Comparison of ENCODE assay signal across 41 mouse cellular contexts in genomic region chr19:11725915-11726314, GRCm38 (mm10). TPM values are rescaled to one million over a fixed set of nuclear protein-coding genes. Genes with fewer than 3 reads are reported as not detected.
A peak's percentile ranks its signal among the peaks of the same experiment; 100 is the strongest.
DNase-seq lines count a peak whose midpoint lies in the region; ATAC-seq and TF ChIP-seq lines count a peak whose summit lies in the region.
"Had no signal": no experiment of that assay in that cellular context is flagged by ENCODE, and none has a peak within 500 bp of the region (broad histone marks: within the 10 kb centered on the region; RNA-seq: fewer than 3 reads in every experiment).

No protein-coding gene starts in this region.

- no peaks in the 10 kb centered on the region for H3K9me3 ChIP-seq in G1E (replicated peaks)
- H3K9me3 ChIP-seq in liver, embryonic 13.5 days (replicated peaks), result no peaks in the 10 kb centered on the region
- H3K9me3 ChIP-seq: embryonic facial prominence, embryonic 13.5 days; hindbrain, embryonic 12.5 days; intestine, embryonic 15.5 days; lung, embryonic 15.5 days; megakaryocyte, embryonic 14.5 days; midbrain, embryonic 13.5 days had no signal

- H3K9ac ChIP-seq in liver, embryonic 13.5 days, result no peak overlapping the region
- H3K9ac ChIP-seq: embryonic facial prominence, embryonic 13.5 days; hindbrain, embryonic 12.5 days; intestine, embryonic 15.5 days; lung, embryonic 15.5 days; midbrain, embryonic 13.5 days had no signal

- WGBS in liver, embryonic 13.5 days (ENCODE audit: insufficient replicate concordance), result 10% methylated on average over 2 of the region's 2 CpGs

- H3K27me3 ChIP-seq in G1E (ENCODE audit: insufficient read depth, low read length), result no peaks in the 10 kb centered on the region
- no peaks in the 10 kb centered on the region for H3K27me3 ChIP-seq in liver, embryonic 13.5 days
- H3K27me3 ChIP-seq: embryonic facial prominence, embryonic 13.5 days; hindbrain, embryonic 12.5 days; intestine, embryonic 15.5 days; lung, embryonic 15.5 days; megakaryocyte, embryonic 14.5 days; midbrain, embryonic 13.5 days had no signal

- peak; percentile 93 for ATAC-seq in G1E (ENCODE audit: extremely low read depth, insufficient number of reproducible peaks, low FRiP score, poor library complexity, severe bottlenecking)
- ATAC-seq in liver, embryonic 13.5 days (ENCODE audit: low read depth), result peak; percentile 88
- ATAC-seq in megakaryocyte progenitor cell, adult 5-6 weeks (replicated peaks; ENCODE audit: poor library complexity), result peak; percentile 89
- ATAC-seq: activated CD4-positive, CD25-positive, alpha-beta regulatory T cell, adult 4 months; CD4-positive, CD25-positive, alpha-beta regulatory T cell, adult 4 months; forebrain, embryonic 16.5 days; hindbrain, postnatal 0 days; intestine, embryonic 15.5 days; midbrain, embryonic 13.5 days had no signal

- H3K4me3 ChIP-seq in G1E (ENCODE audit: low read depth, low read length), result no peak overlapping the region
- H3K4me3 ChIP-seq in liver, embryonic 13.5 days (replicated peaks), result no peak overlapping the region
- H3K4me3 ChIP-seq: embryonic facial prominence, embryonic 13.5 days; gastrocnemius, adult 2 months; hindbrain, embryonic 12.5 days; intestine, embryonic 15.5 days; lung, embryonic 15.5 days; megakaryocyte, embryonic 14.5 days; midbrain, embryonic 13.5 days had no signal

- peaks cover 57% of the 10 kb centered on the region for H3K4me1 ChIP-seq in G1E (ENCODE audit: insufficient read depth, low read depth, low read length)
- H3K4me1 ChIP-seq in liver, embryonic 13.5 days (replicated peaks), result peaks cover 33% of the 10 kb centered on the region
- H3K4me1 ChIP-seq: embryonic facial prominence, embryonic 13.5 days; hindbrain, embryonic 12.5 days; intestine, embryonic 15.5 days; megakaryocyte, embryonic 14.5 days; midbrain, embryonic 13.5 days had no signal

- intact Hi-C loops in left cerebral cortex, postnatal 14 days (cut with DNase I), result no loop called here

- DNase-seq in G1E (ENCODE audit: low spot score), result no peak
- peak; percentile 58 for DNase-seq in c-Kit-positive CD71-positive TER-119-negative erythroid progenitor cells, embryonic 14.5 days (ENCODE audit: low read depth)
- DNase-seq in liver, embryonic 13.5 days, result peak; percentile 20
- no peak for DNase-seq in embryo, embryonic 10 days (ENCODE audit: low spot score)
- no peak for DNase-seq in left cerebral cortex, postnatal 14 days (ENCODE audit: low spot score in 2 of 2)
- no peak for DNase-seq in spleen, postnatal 4 days (ENCODE audit: low spot score in 2 of 2)
- DNase-seq: adrenal gland, adult 8-10 months; cerebellum, adult 11 months; cerebellum, adult 9-10 months; cerebellum, postnatal 36 days; gastrocnemius, adult 2 months; gastrocnemius, postnatal 36 days; heart, adult 18-20 months; heart, postnatal 36 days; kidney, adult 8-10 months; kidney, postnatal 4 days; lung, postnatal 36 days; right cerebral cortex, postnatal 14 days; thymus, postnatal 4 days had no signal

- peak overlapping the region; percentile 73 for H3K27ac ChIP-seq in liver, embryonic 13.5 days
- H3K27ac ChIP-seq: embryonic facial prominence, embryonic 13.5 days; gastrocnemius, adult 2 months; hindbrain, embryonic 12.5 days; hindbrain, postnatal 0 days; intestine, embryonic 15.5 days; kidney, postnatal 0 days; midbrain, embryonic 13.5 days had no signal

- no peaks in the 10 kb centered on the region for H3K36me3 ChIP-seq in G1E (replicated peaks)
- no peaks in the 10 kb centered on the region for H3K36me3 ChIP-seq in liver, embryonic 13.5 days
- H3K36me3 ChIP-seq: embryonic facial prominence, embryonic 13.5 days; hindbrain, embryonic 12.5 days; intestine, embryonic 15.5 days; lung, embryonic 15.5 days; midbrain, embryonic 13.5 days had no signal

- no peak overlapping the region for H3K4me2 ChIP-seq in liver, embryonic 13.5 days
- H3K4me2 ChIP-seq: embryonic facial prominence, embryonic 13.5 days; heart, embryonic 11.5 days; hindbrain, embryonic 12.5 days; intestine, embryonic 15.5 days; lung, embryonic 15.5 days; midbrain, embryonic 13.5 days had no signal

- no peak for TF ChIP-seq CTCF in G1E (IDR thresholded peaks at IDR 0.05; ENCODE audit: low read depth, low read length)

RNA-seq across cellular contexts. Expression of gene Gif, which starts 21.4 kb away (rescaled TPM):
- total RNA-seq in G1E (2014; fragmentation: Nextera tagmentation), result not detected in 2 replicates
- total RNA-seq in G1E (2017), result 0.06 TPM in 1 of 2 replicates, not detected in the other
- not detected in 2 replicates for polyA plus RNA-seq in G1E (2012)
- polyA plus RNA-seq in liver, embryonic 13.5 days (2015; fragmentation: Nextera tagmentation; extraction: Ambion mirVana), result not detected in 2 replicates
- not detected in 2 replicates for total RNA-seq in megakaryocyte progenitor cell, adult 5-6 weeks (2015)
- total RNA-seq in megakaryocyte progenitor cell, adult 5-6 weeks (2017), result not detected in 2 replicates
- not detected for total RNA-seq in left cerebral cortex, postnatal 14 days (2021)
- total RNA-seq: adrenal gland, adult 8-10 months; adrenal gland, postnatal 4 days; gastrocnemius, adult 2 months; gastrocnemius, postnatal 36 days; heart, adult 18-20 months; heart, postnatal 36 days; hindbrain, postnatal 0 days; left cerebral cortex, adult 18-20 months; left cerebral cortex, postnatal 25 days; monocyte, adult 5-6 weeks had no signal
- polyA plus RNA-seq: activated CD4-positive, CD25-positive, alpha-beta regulatory T cell, adult 4 months; CD4-positive, CD25-positive, alpha-beta regulatory T cell, adult 4 months; embryonic facial prominence, embryonic 13.5 days; forebrain, embryonic 11.5 days; forebrain, embryonic 16.5 days; heart, embryonic 11.5 days; heart, embryonic 16.5 days; hindbrain, embryonic 12.5 days; hindbrain, postnatal 0 days; intestine, embryonic 15.5 days; kidney, postnatal 0 days; limb, embryonic 14.5 days; midbrain, embryonic 13.5 days; neural tube, embryonic 14.5 days; thymus, postnatal 0 days had no signal

RNA-seq across cellular contexts. Expression of gene Oosp3, which starts 29.1 kb away (rescaled TPM):
- total RNA-seq in G1E (2014; fragmentation: Nextera tagmentation) (not detected in 2 replicates), G1E (2017) (not detected in 2 replicates)
- not detected in 2 replicates for polyA plus RNA-seq in G1E (2012)
- not detected in 2 replicates for polyA plus RNA-seq in liver, embryonic 13.5 days (2015; fragmentation: Nextera tagmentation; extraction: Ambion mirVana)
- total RNA-seq in megakaryocyte progenitor cell, adult 5-6 weeks (2015), result not detected in 2 replicates
- not detected in 2 replicates for total RNA-seq in megakaryocyte progenitor cell, adult 5-6 weeks (2017)
- not detected for total RNA-seq in left cerebral cortex, postnatal 14 days (2021)
- total RNA-seq: adrenal gland, adult 8-10 months; adrenal gland, postnatal 4 days; gastrocnemius, adult 2 months; gastrocnemius, postnatal 36 days; heart, adult 18-20 months; heart, postnatal 36 days; hindbrain, postnatal 0 days; left cerebral cortex, adult 18-20 months; left cerebral cortex, postnatal 25 days; monocyte, adult 5-6 weeks had no signal
- polyA plus RNA-seq: activated CD4-positive, CD25-positive, alpha-beta regulatory T cell, adult 4 months; CD4-positive, CD25-positive, alpha-beta regulatory T cell, adult 4 months; embryonic facial prominence, embryonic 13.5 days; forebrain, embryonic 11.5 days; forebrain, embryonic 16.5 days; heart, embryonic 11.5 days; heart, embryonic 16.5 days; hindbrain, embryonic 12.5 days; hindbrain, postnatal 0 days; intestine, embryonic 15.5 days; kidney, postnatal 0 days; limb, embryonic 14.5 days; lung, embryonic 15.5 days; midbrain, embryonic 13.5 days; neural tube, embryonic 14.5 days; thymus, postnatal 0 days had no signal

RNA-seq across cellular contexts. Expression of gene Oosp1, which starts 35.0 kb away (rescaled TPM):
- total RNA-seq in G1E (2014; fragmentation: Nextera tagmentation) (not detected in 2 replicates), G1E (2017) (0.11 TPM in 1 of 2 replicates, not detected in the other)
- polyA plus RNA-seq in G1E (2012), result not detected in 2 replicates
- polyA plus RNA-seq in liver, embryonic 13.5 days (2015; fragmentation: Nextera tagmentation; extraction: Ambion mirVana), result not detected in 2 replicates
- 5.7 and 7.6 TPM in 2 replicates for total RNA-seq in megakaryocyte progenitor cell, adult 5-6 weeks (2015)
- 6.9 and 13.5 TPM in 2 replicates for total RNA-seq in megakaryocyte progenitor cell, adult 5-6 weeks (2017)
- total RNA-seq in left cerebral cortex, postnatal 14 days (2021), result not detected
- total RNA-seq: gastrocnemius, adult 2 months; gastrocnemius, postnatal 36 days; heart, adult 18-20 months; heart, postnatal 36 days; hindbrain, postnatal 0 days; left cerebral cortex, adult 18-20 months; left cerebral cortex, postnatal 25 days; monocyte, adult 5-6 weeks had no signal
- polyA plus RNA-seq: activated CD4-positive, CD25-positive, alpha-beta regulatory T cell, adult 4 months; CD4-positive, CD25-positive, alpha-beta regulatory T cell, adult 4 months; embryonic facial prominence, embryonic 13.5 days; forebrain, embryonic 11.5 days; forebrain, embryonic 16.5 days; heart, embryonic 11.5 days; heart, embryonic 16.5 days; hindbrain, embryonic 12.5 days; hindbrain, postnatal 0 days; intestine, embryonic 15.5 days; kidney, postnatal 0 days; limb, embryonic 14.5 days; lung, embryonic 15.5 days; midbrain, embryonic 13.5 days; neural tube, embryonic 14.5 days had no signal

RNA-seq across cellular contexts. Expression of gene Mrpl16, which starts 44.3 kb away (rescaled TPM):
- 42.2 and 53.1 TPM in 2 replicates for total RNA-seq in G1E (2014; fragmentation: Nextera tagmentation)
- 68.5 and 91.4 TPM in 2 replicates for total RNA-seq in G1E (2017)
- 10.1 and 27.1 TPM in 2 replicates for polyA plus RNA-seq in G1E (2012)
- polyA plus RNA-seq in liver, embryonic 13.5 days (2015; fragmentation: Nextera tagmentation; extraction: Ambion mirVana), result 53.8 and 55.6 TPM in 2 replicates
- 79.3 and 89.8 TPM in 2 replicates for total RNA-seq in megakaryocyte progenitor cell, adult 5-6 weeks (2015)
- 104 and 113 TPM in 2 replicates for total RNA-seq in megakaryocyte progenitor cell, adult 5-6 weeks (2017)
- 10 to 100 TPM; 40.1 to 43.7 TPM for total RNA-seq in left cerebral cortex, postnatal 14 days (2021)

Comparison
In these comparisons a context has a peak if more than half of its experiments do, and no peak if none do; other contexts are left out.
1. DNase-seq: peak in c-Kit-positive CD71-positive TER-119-negative erythroid progenitor cells, embryonic 14.5 days (single experiment) and liver, embryonic 13.5 days (single experiment); none in G1E (single experiment), embryo, embryonic 10 days (single experiment), left cerebral cortex, postnatal 14 days (0 of 2) and spleen, postnatal 4 days (0 of 2).
2. RNA of gene Oosp1, which starts 35.0 kb away (total RNA-seq): 5.7 to 13.5 TPM in megakaryocyte progenitor cell, adult 5-6 weeks; 0.11 TPM in G1E and not detected in left cerebral cortex, postnatal 14 days; every median in the first group is over 4 times any median in the second.
3. Peak in every context shown above with its lines, with median percentiles within 50 percentile points of each other: ATAC-seq.